Mouse (Mus musculus) ES-Bruce4 (cell line): ENCODE results near the gene Rwdd2a. TPM values are rescaled to one million over a fixed set of nuclear protein-coding genes. Genes with fewer than 3 reads are reported as not detected.

Experiments used
- H3K27ac ChIP-seq: 2 replicates; pipeline ENCODE4 v1.5.1; 2012; ENCODE audit warnings: low read length, inconsistent platforms; ENCODE audit not compliant: insufficient read depth
- H3K27me3 ChIP-seq: 2 replicates; pipeline ENCODE4 v1.6.1; 2012; ENCODE audit warnings: mild to moderate bottlenecking, low read length, inconsistent platforms; ENCODE audit not compliant: control insufficient read depth, poor library complexity, insufficient read depth, severe bottlenecking
- H3K36me3 ChIP-seq: 2 replicates; pipeline ENCODE4 v1.6.1; 2012; ENCODE audit warnings: inconsistent platforms, mild to moderate bottlenecking, low read length, moderate library complexity; ENCODE audit not compliant: control insufficient read depth, poor library complexity, insufficient read depth, severe bottlenecking
- H3K4me1 ChIP-seq: one replicate; pipeline ENCODE4 v1.8.1; 2011; ENCODE audit warnings: low read length; ENCODE audit not compliant: control insufficient read depth, insufficient read depth
- H3K4me3 ChIP-seq: 2 replicates; pipeline ENCODE4 v1.5.1; 2011; ENCODE audit warnings: low read depth, mild to moderate bottlenecking, low read length
- H3K9ac ChIP-seq: 2 replicates; pipeline ENCODE4 v1.6.1; 2012; ENCODE audit warnings: low read depth, mild to moderate bottlenecking, inconsistent platforms; ENCODE audit not compliant: poor library complexity, severe bottlenecking
- H3K9me3 ChIP-seq: replicated peaks from 2 replicates; pipeline ENCODE4 v1.6.1; 2012; ENCODE audit warnings: mild to moderate bottlenecking, low read length, inconsistent platforms; ENCODE audit not compliant: control insufficient read depth, poor library complexity, insufficient read depth, severe bottlenecking
- CTCF ChIP-seq: IDR thresholded peaks from one replicate; pipeline ENCODE4 v1.8.1; 2011; ENCODE audit warnings: low read depth, low read length
- EP300 ChIP-seq: IDR thresholded peaks from 2 replicates; pipeline ENCODE4 v1.6.1; 2011; ENCODE audit warnings: low read depth, low read length; ENCODE audit not compliant: insufficient read depth
- POLR2A ChIP-seq: IDR thresholded peaks from one replicate; pipeline ENCODE4 v1.8.1; 2011; ENCODE audit warnings: low read length; ENCODE audit not compliant: insufficient read depth
- polyA plus RNA-seq: library from polyadenylated mRNA; stranded (reverse); fragments of >200 nt; gene quantifications from 2 replicates; pipeline ENCODE4 v1.2.4, GENCODE M21; 2011; ENCODE audit warnings: low read depth; ENCODE audit not compliant: missing spikeins, insufficient read depth, insufficient read length

Gene Rwdd2a
- polyA plus RNA-seq, 1 experiment, result 7.4 TPM

DNA sequence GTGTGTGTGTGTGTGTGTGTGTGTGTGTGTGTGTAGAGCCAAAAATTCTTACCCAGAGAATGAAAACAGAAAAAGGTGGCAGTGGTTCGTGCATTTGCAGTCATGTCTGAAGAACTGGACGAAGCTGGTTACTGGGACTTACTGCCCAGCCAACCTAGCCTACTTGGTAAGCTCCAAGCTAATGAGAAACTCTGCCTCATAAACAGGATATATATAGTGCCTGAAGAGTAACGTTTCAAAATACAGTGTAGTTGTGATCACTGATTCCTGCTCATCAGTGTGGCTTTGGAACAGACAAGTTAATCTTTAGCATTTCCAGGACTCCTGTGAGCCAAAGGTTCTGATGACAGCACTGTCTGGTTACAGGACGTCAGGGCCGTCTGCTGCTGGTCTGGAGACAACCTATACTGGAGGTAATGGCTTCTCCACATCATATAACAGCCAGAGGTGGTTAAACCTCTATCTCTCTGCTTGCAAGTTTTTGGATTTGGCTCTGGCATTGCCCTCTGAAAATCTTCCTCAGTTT lies 22.1 kb upstream of the Rwdd2a start:
- H3K36me3 ChIP-seq, result peaks cover 6% of the 10 kb centered on the region
- H3K4me3 ChIP-seq, result no peak overlapping the region
- no peak overlapping the region for H3K9ac ChIP-seq
- H3K27ac ChIP-seq, result no peak overlapping the region
- no peaks in the 10 kb centered on the region for H3K27me3 ChIP-seq
- no peak for TF ChIP-seq EP300
- TF ChIP-seq CTCF, result no peak
- no peak for TF ChIP-seq POLR2A
- H3K9me3 ChIP-seq, result no peaks in the 10 kb centered on the region
- H3K4me1 ChIP-seq, result no peaks in the 10 kb centered on the region

GRCm38 (mm10) chr9:86550717-86551116 lies 21.1 kb upstream of the Rwdd2a start:
- H3K4me3 ChIP-seq, result no peak overlapping the region
- H3K36me3 ChIP-seq, result peaks cover 8% of the 10 kb centered on the region
- H3K27ac ChIP-seq, result no peak overlapping the region
- no peaks in the 10 kb centered on the region for H3K4me1 ChIP-seq
- TF ChIP-seq EP300 (no peak), CTCF (no peak), POLR2A (no peak)
- H3K9ac ChIP-seq, result no peak overlapping the region
- H3K9me3 ChIP-seq, result no peaks in the 10 kb centered on the region
- no peaks in the 10 kb centered on the region for H3K27me3 ChIP-seq

DNA sequence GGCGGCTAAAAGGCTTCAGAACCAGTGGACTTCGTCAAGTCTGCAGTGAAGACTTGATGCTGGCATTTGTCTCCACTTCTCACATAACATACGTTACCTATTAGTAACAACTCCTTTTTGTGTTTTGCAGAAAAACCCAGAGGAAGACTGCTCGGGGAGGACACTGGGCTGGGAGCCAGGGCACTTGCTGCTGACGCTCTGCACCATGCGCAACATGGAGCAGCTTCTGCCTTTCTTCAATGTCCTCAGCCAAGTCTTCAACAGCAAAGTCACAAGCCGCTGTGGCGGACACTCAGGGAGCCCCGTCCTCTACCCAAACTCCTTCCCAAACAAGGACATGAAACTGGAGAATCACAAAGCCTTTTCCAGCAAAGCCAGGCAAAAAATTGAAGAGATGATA lies 17.9 kb upstream of the Rwdd2a start:
- no peak for TF ChIP-seq POLR2A
- no peak for TF ChIP-seq EP300
- H3K9me3 ChIP-seq, result no peaks in the 10 kb centered on the region
- H3K9ac ChIP-seq, result no peak overlapping the region
- no peaks in the 10 kb centered on the region for H3K4me1 ChIP-seq
- no peak overlapping the region for H3K4me3 ChIP-seq
- H3K27ac ChIP-seq, result no peak overlapping the region
- no peaks in the 10 kb centered on the region for H3K27me3 ChIP-seq
- H3K36me3 ChIP-seq, result peaks cover 21% of the 10 kb centered on the region

- H3K27me3 ChIP-seq, result no peaks in the 10 kb centered on the region
These were observed 17.1 kb upstream of the Rwdd2a start for GRCm38 (mm10) chr9:86554641-86555040.

DNA sequence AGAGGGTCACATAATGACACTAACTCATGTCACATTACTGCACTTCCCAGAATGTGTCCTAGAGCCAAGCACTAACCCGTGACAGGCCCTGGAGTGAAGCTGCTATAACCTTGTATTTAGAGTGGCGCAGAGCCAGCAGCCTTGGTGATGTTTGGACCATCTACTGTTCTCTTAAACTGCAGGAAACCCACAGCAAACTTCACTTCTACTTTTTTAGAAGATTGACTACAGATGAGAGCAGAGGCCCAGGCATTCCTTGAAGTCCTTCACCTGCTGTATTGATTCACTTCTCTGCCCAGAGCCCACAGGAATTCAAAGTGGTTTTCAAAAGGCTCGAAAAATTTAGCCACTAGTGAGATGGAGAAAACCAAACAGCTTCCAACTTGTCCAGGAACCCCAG lies 11.2 kb upstream of the Rwdd2a start:
- H3K27me3 ChIP-seq, result no peaks in the 10 kb centered on the region
- H3K4me3 ChIP-seq, result no peak overlapping the region
- H3K36me3 ChIP-seq, result peaks cover 38% of the 10 kb centered on the region
- no peak overlapping the region for H3K9ac ChIP-seq
- H3K4me1 ChIP-seq, result no peaks in the 10 kb centered on the region
- no peak for TF ChIP-seq POLR2A
- no peak for TF ChIP-seq EP300
- no peak for TF ChIP-seq CTCF
- H3K9me3 ChIP-seq, result no peaks in the 10 kb centered on the region
- no peak overlapping the region for H3K27ac ChIP-seq

More at GRCm38 (mm10) chr9:86554641-86555040, 17.1 kb upstream of the Rwdd2a start:
- no peak overlapping the region for H3K9ac ChIP-seq
- H3K36me3 ChIP-seq, result peaks cover 21% of the 10 kb centered on the region
- no peak overlapping the region for H3K4me3 ChIP-seq
- no peaks in the 10 kb centered on the region for H3K4me1 ChIP-seq
- TF ChIP-seq CTCF (no peak), EP300 (no peak), POLR2A (no peak)
- H3K9me3 ChIP-seq, result no peaks in the 10 kb centered on the region
- H3K27ac ChIP-seq, result no peak overlapping the region

DNA sequence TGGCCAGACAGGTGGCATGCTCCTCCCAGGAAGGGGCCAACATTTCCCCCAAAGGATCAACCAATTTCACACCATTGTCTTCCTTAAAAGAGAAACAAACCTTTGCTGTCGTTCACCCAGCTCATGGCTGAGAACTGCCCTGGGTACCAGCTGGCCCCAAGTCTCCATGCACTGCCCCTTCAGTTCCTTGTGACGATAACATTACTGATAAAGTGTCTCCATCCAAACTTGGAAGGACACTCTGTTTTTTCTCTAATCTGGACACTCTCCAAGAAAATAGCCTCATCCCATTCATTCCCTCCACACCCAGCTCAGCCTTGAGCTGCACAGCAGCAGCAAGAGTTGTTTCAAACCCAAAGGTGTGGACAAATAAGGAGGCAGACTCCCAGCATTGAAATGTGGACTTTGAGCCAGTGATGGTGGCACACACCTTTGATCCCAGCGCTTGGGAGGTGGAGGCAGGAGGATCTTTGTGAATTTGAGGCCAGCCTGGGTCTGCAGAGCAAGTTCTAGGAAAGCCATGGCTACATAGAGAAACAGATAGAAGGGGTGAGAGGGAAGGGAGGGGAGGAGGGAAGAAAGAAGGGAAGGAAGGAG lies 2.4 kb upstream of the Rwdd2a start:
- Histone ChIP-seq H3K27ac (no peak overlapping the region), H3K27me3 (no peaks in the 10 kb centered on the region), H3K4me3 (no peak overlapping the region), H3K9ac (no peak overlapping the region), H3K36me3 (peaks cover 26% of the 10 kb centered on the region), H3K4me1 (no peaks in the 10 kb centered on the region), H3K9me3 (no peaks in the 10 kb centered on the region)
- TF ChIP-seq CTCF (no peak), EP300 (no peak), POLR2A (no peak)
